Mouse (Mus musculus) hindbrain, embryonic 15.5 days (tissue): ENCODE measurements around the gene Fbxo24. TPM values are rescaled to one million over a fixed set of nuclear protein-coding genes. Genes with fewer than 3 reads are reported as not detected.

Experiments used
- ATAC-seq: fragments of 200-750 bp; cut with Nextera tagmentation; 2 replicates; pipeline ENCODE4 v1.8.0; 2017; ENCODE audit warnings: low read depth, moderate number of reproducible peaks, moderate TSS enrichment; ENCODE audit not compliant: low FRiP score
- H3K27ac ChIP-seq: fragments of 300-500 bp; sonication (generic); replicated peaks from 2 replicates; pipeline ENCODE4 v1.5.1; 2015; ENCODE audit warnings: mild to moderate bottlenecking, inconsistent platforms
- H3K27me3 ChIP-seq: fragments of 300-500 bp; sonication (generic); 2 replicates; pipeline ENCODE4 v1.6.1; 2015; ENCODE audit warnings: control low read depth, inconsistent platforms
- H3K36me3 ChIP-seq: fragments of 300-500 bp; sonication (generic); 2 replicates; pipeline ENCODE4 v1.6.1; 2015; ENCODE audit warnings: control low read depth, inconsistent platforms
- H3K4me1 ChIP-seq: fragments of 300-500 bp; sonication (generic); replicated peaks from 2 replicates; pipeline ENCODE4 v1.6.1; 2015; ENCODE audit warnings: control low read depth, inconsistent platforms
- H3K4me2 ChIP-seq: fragments of 300-500 bp; sonication (generic); 2 replicates; pipeline ENCODE4 v1.6.1; 2015; ENCODE audit warnings: moderate library complexity, mild to moderate bottlenecking, inconsistent platforms
- H3K4me3 ChIP-seq: fragments of 300-500 bp; sonication (generic); 2 replicates; pipeline ENCODE4 v1.5.1; 2015; ENCODE audit warnings: mild to moderate bottlenecking, inconsistent platforms
- H3K9ac ChIP-seq: fragments of 300-500 bp; sonication (generic); 2 replicates; pipeline ENCODE4 v1.6.1; 2015; ENCODE audit warnings: inconsistent platforms
- H3K9me3 ChIP-seq: fragments of 300-500 bp; sonication (generic); 2 replicates; pipeline ENCODE4 v1.6.1; 2016; ENCODE audit warnings: control low read depth, inconsistent platforms
- WGBS: fragments of 180-500 bp; shearing (Covaris S2); methylation state at CpG from one replicate; pipeline ENCODE4 v1.1.7; 2015; 5-methylcytosine and 5-hydroxymethylcytosine counted together
- polyA plus RNA-seq: library from polyadenylated mRNA; unstranded; fragments of >200 nt; fragmentation: Nextera tagmentation; extraction: Ambion mirVana; gene quantifications from 2 replicates; pipeline ENCODE4 v1.2.1, GENCODE M21; 2015

Fbxo24 gene
- polyA plus RNA-seq, 1 experiment from 2014 or later = 0.31 TPM

DNA sequence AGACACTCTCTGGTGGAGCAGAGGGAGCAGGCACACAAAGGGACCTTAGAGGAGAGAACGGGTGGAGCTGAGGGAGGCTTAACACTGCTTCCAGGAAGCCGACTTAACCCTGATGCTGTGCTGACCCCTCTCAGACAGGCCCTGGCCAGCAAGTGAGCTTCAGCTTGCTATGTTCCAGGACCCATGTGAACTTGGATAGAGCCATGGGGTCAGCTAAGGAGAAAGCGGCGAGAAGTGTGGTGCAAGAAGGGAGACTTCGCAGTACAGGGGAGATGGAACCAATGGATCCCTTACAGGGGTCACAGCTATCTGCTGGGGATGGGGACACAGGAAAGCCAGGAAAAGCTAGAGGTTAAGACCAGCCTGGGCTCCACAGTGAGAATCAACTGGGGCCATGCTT, 15.7 kb downstream of the Fbxo24 start:
- H3K4me3 ChIP-seq = no peak overlapping the region
- no peaks in the 10 kb centered on the region for H3K9me3 ChIP-seq
- no peak overlapping the region for H3K9ac ChIP-seq
- no peak overlapping the region for H3K27ac ChIP-seq
- ATAC-seq = no peak
- peaks cover 10% of the 10 kb centered on the region for H3K27me3 ChIP-seq
- peaks cover 8% of the 10 kb centered on the region for H3K4me1 ChIP-seq
- H3K36me3 ChIP-seq = no peaks in the 10 kb centered on the region
- H3K4me2 ChIP-seq = no peak overlapping the region
- 77% methylated on average over 5 of the region's 5 CpGs for WGBS

DNA sequence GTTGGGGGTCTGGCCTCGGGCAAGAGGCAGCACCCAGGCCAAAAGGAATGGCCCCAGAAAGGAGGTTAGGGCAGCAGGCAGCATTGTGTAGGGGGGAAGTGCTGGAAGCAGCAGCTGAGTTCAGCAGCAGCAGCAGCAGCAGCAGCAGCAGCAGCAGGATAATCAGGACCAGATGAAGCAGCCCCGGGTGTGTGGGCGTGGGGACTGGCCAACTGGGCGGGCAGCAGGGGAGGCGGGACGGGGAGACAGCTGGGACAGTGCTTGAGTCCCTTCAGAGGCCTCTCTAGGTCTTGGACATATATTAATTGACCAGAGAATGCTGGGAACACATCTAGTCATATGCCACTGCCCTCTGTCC, 17.6 kb downstream of the Fbxo24 start:
- Histone ChIP-seq H3K27me3 (peaks cover 18% of the 10 kb centered on the region), H3K4me3 (no peak overlapping the region), H3K36me3 (no peaks in the 10 kb centered on the region), H3K9ac (no peak overlapping the region), H3K9me3 (no peaks in the 10 kb centered on the region), H3K4me2 (no peak overlapping the region), H3K27ac (peak overlapping the region; percentile 36; the same call in 1 of the 2 replicates), H3K4me1 (peaks cover 12% of the 10 kb centered on the region)
- no peak for ATAC-seq
- 26% methylated on average over 6 of the region's 6 CpGs for WGBS

DNA sequence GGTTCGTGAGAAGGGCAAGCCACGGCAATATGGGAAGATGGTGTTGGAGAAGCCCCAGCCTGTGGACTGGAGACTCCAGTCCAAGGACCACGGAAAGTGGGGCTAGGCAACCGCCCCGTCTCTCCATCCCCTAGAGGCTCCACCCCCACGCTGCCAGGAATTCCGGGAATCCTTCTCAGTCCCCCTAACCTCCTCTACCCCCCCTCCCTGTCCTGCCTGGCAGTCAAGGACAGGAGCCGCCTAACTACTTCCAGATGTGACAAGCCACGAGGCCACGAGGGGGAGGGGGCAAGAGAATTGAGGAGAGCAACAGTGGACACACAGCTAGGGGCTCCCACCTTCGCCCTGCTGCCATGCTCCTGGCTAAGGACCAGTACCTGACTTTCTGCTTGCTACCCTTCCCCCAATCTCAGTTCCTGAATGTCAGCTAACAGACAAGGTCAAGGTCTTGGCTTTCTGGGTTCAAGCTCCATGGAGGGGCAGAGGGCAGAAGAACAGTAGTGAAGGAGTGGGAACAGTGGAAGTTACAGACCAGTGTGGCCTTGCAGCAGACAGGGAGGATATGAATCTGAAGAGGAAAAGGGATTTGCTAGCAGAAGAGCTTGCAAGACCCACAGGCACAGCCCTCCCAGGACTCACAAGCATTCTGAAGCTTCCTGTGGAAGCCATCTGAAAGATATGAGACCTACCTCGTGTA, 18.1 kb downstream of the Fbxo24 start:
- Histone ChIP-seq H3K27ac (peak overlapping the region; percentile 36; the same call in 1 of the 2 replicates), H3K36me3 (no peaks in the 10 kb centered on the region), H3K4me1 (peaks cover 12% of the 10 kb centered on the region), H3K4me3 (no peak overlapping the region), H3K27me3 (peaks cover 18% of the 10 kb centered on the region), H3K9ac (no peak overlapping the region), H3K9me3 (no peaks in the 10 kb centered on the region), H3K4me2 (no peak overlapping the region)
- ATAC-seq = no peak
- 13% methylated on average over 12 of the region's 12 CpGs for WGBS

DNA sequence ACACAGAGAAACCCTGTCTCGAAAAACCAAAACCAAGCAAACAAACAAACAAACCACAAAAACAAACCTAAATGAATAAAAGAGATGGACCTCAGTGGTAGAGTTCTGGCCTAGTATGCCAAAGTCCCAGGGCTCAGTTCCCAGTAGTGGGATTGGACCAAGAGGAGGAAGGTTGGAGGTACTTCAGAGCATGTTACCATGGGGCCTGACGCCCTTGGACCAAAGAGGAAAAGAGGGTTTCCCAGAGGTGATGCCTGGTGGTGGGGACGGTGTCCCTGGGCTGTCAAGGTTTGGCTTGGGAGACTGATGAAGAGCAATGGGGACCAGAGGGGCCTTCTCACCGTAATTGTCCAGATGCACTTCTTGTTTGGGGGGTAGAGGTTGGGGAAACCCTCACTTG, 18.7 kb downstream of the Fbxo24 start:
- peaks cover 18% of the 10 kb centered on the region for H3K27me3 ChIP-seq
- ATAC-seq = no peak
- no peak overlapping the region for H3K9ac ChIP-seq
- H3K4me1 ChIP-seq = peaks cover 12% of the 10 kb centered on the region
- H3K27ac ChIP-seq = no peak overlapping the region
- no peaks in the 10 kb centered on the region for H3K36me3 ChIP-seq
- WGBS = 85% methylated on average over 4 of the region's 4 CpGs
- H3K9me3 ChIP-seq = no peaks in the 10 kb centered on the region
- no peak overlapping the region for H3K4me3 ChIP-seq
- H3K4me2 ChIP-seq = no peak overlapping the region

DNA sequence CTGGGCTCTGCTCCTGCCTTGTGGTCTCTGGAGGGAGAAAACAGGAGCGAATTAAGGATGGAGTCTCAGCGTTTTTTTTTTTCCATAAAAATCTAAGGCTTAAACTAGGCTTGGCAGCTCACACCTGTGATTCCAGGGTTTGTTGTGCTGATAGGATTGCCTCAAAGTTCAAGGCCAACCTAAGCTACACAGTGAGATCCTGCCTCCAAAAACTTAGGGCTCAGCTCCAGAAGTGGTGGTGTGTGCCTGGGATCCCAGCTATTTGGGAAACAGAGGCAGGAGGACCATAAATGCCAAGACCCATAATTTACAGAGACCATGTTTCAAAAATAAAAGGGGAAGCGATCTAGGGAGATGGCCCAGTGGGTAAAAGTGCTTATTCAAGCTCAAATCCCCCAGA, 19.5 kb downstream of the Fbxo24 start:
- WGBS = 66% methylated on average over 3 of the region's 3 CpGs
- H3K4me2 ChIP-seq = no peak overlapping the region
- no peaks in the 10 kb centered on the region for H3K9me3 ChIP-seq
- H3K4me1 ChIP-seq = peaks cover 12% of the 10 kb centered on the region
- H3K27me3 ChIP-seq = peaks cover 18% of the 10 kb centered on the region
- H3K27ac ChIP-seq = no peak overlapping the region
- no peaks in the 10 kb centered on the region for H3K36me3 ChIP-seq
- ATAC-seq = no peak
- H3K9ac ChIP-seq = no peak overlapping the region
- H3K4me3 ChIP-seq = no peak overlapping the region

DNA sequence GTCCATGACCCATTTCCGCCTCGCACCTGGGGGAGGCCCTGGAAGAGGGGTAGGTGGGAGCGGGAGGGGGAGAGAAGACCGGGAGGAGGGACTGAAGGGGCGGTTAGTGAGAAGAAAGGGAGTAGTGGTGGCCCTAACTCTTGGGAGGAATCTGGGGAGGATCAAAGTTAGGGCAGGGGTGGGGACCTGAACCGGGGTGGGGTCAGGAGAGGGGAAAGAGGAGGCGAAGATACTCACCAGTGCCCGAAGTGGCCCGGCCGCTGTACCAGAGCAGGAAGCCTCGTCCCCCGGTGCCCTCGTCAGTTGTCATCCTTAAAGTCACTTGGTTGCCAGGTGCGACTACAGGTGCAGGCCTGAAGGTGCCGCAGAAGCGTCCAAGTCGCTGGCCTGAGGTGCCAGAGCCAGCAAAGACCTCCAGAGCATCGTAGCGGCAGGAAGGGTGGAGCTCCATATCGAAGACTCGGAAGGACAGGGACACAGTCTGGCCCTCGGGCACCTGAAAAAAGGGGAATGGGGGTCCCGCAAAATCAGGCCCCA, 20.1 kb downstream of the Fbxo24 start:
- ATAC-seq = no peak
- no peaks in the 10 kb centered on the region for H3K9me3 ChIP-seq
- H3K9ac ChIP-seq = 0 out of 2 replicates have a peak overlapping the region, but pooled peaks have one; percentile 4
- 20% methylated on average over 22 of the region's 23 CpGs for WGBS
- H3K4me3 ChIP-seq = peak overlapping the region; percentile 12; the same call in 1 of the 2 replicates
- peak overlapping the region; percentile 37 for H3K4me2 ChIP-seq
- no peak overlapping the region for H3K27ac ChIP-seq
- H3K36me3 ChIP-seq = no peaks in the 10 kb centered on the region
- H3K27me3 ChIP-seq = peaks cover 18% of the 10 kb centered on the region
- H3K4me1 ChIP-seq = peaks cover 12% of the 10 kb centered on the region

DNA sequence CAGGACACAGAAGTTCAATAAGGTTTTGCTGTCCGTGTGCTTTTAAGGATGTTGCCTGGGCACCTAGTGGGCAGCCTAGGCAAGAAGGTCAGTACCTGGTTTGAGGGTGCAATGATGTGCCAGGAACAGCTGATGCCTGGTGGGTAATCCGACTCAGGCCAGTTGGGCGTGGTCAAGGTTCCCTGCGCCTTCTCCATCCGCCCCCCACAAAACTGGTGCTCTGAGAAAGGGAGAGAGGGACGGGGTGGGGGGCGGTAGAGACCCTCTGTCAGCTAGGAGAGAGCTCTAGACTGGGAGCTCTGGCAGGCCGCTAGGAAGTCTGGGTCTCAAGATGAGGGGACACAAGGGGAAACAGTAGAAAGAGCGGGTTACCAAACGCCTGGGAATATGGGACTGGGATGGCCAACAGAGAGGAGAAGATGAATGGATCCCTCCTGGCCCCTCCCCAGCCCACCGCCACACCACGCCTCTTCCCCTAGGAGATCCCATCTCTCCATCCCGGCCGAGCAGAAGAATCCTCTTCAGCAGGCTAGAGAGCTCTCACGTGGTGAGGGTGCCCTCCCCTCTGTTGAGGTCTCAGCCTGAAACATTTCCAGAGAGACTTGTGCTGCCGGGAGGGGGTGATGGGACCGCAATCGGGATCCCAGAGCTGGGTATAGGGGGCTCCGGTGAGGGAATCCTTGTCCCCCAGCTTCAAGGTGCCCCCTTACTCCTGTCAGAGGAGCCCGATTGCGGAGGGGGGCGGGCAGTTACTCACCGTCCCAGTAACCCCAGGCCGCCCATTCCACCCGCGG, 20.7 kb downstream of the Fbxo24 start:
- 14% methylated on average over 26 of the region's 26 CpGs for WGBS
- no peaks in the 10 kb centered on the region for H3K9me3 ChIP-seq
- peak overlapping the region; percentile 37 for H3K4me2 ChIP-seq
- H3K9ac ChIP-seq = 0 out of 2 replicates have a peak overlapping the region, but pooled peaks have one; percentile 4
- peaks cover 18% of the 10 kb centered on the region for H3K27me3 ChIP-seq
- no peak; the same call in 1 of the 2 replicates for ATAC-seq
- no peak overlapping the region for H3K27ac ChIP-seq
- no peaks in the 10 kb centered on the region for H3K36me3 ChIP-seq
- peak overlapping the region; percentile 12; the same call in 1 of the 2 replicates for H3K4me3 ChIP-seq
- peaks cover 12% of the 10 kb centered on the region for H3K4me1 ChIP-seq

DNA sequence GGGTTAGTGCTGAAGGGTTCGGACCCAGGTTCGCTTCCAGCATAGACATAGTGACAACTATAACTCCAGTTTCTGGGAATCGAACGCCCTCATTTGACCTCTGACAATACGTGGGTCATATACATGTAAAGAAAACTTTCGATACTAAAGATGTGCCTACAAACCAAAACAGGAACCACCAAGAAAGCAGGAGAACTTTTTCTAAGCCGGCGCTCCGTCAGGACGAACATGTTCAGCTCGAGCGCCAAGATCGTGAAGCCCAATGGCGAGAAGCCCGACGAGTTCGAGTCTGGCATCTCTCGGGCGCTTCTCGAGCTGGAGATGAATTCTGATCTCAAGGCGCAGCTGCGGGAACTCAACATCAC, 27.5 kb downstream of the Fbxo24 start:
- H3K27me3 ChIP-seq = no peaks in the 10 kb centered on the region
- peak overlapping the region; percentile 97 for H3K4me2 ChIP-seq
- no peaks in the 10 kb centered on the region for H3K9me3 ChIP-seq
- under 1% methylated on average over 22 of the region's 22 CpGs for WGBS
- peak overlapping the region; percentile 32 for H3K9ac ChIP-seq
- 0 out of 2 replicates have a peak overlapping the region, but pooled peaks have one; percentile 7 for H3K27ac ChIP-seq
- H3K36me3 ChIP-seq = no peaks in the 10 kb centered on the region
- H3K4me3 ChIP-seq = peak overlapping the region; percentile 87
- ATAC-seq = no peak
- peaks cover 27% of the 10 kb centered on the region for H3K4me1 ChIP-seq

DNA sequence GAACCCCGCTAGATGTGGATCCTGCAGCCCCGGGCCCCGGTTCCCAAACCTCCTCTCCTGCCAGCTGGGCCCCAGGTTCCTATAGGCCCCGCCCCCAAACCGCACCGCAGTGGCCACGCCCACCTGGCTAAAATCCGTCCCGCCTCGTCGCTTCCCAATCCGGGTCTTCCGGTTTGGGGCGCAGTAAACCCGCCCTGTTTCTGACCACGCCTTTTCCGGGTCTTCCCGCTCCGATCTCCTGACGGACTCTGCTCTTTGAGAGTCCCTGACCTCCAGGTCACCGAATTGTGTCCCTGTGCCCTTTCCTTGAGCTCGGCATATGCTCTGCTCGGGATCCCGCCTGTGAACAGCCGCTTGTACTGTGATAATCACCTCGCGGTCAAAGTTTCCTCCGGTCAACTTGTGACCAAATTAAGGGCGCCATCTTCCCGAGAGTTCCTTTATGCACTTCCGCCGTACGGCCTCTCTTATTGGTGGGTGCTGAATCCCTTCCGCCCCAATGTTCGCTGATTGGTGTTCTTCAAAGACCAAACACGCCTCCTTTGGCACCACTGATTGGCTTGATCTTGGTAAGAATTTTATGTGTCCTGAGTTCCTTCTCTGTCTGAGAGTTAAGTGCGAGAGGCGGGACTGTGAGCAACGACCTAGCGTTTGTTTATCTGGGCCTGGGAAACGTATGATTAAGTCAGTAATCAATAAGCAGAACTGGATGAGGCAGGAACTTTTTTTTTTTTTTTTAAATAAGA, 28.0 kb downstream of the Fbxo24 start, which contains the start of gene Mospd3:
Gene Mospd3, minus strand, starts transcription at position 440 of the 746 bp plus-strand sequence.
- Histone ChIP-seq H3K4me2 (peak within 1 kb of the TSS; percentile 97), H3K36me3 (no peaks in the 10 kb centered on the region), H3K9me3 (no peaks in the 10 kb centered on the region), H3K27me3 (no peaks in the 10 kb centered on the region), H3K9ac (peak within 1 kb of the TSS; percentile 91), H3K4me3 (peak within 1 kb of the TSS; percentile 87), H3K27ac (peak within 1 kb of the TSS; percentile 89), H3K4me1 (peaks cover 27% of the 10 kb centered on the region)
- peak; percentile 96 for ATAC-seq
- under 1% methylated on average over 41 of the region's 41 CpGs for WGBS

DNA sequence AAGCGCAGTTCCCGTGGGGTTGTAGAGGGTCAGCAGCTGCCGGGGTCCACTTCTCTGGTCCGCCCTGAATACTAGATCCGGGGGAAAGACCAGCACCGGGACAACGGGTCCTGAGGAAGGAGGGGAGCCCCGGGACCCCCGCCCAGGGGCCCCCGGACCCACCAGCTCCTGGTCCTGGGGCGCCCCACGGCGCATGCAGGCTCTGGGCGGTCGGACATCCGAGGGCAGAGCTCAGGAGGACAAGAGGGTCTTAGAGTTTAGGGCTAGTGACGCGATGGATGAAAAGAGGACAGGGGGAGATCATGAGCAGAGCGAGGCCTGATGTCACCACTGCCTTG, 28.6 kb downstream of the Fbxo24 start:
- H3K9ac ChIP-seq = peak overlapping the region; percentile 91
- H3K27me3 ChIP-seq = no peaks in the 10 kb centered on the region
- peak overlapping the region; percentile 97 for H3K4me2 ChIP-seq
- H3K27ac ChIP-seq = peak overlapping the region; percentile 89
- WGBS = 2% methylated on average over 19 of the region's 19 CpGs
- no peaks in the 10 kb centered on the region for H3K9me3 ChIP-seq
- ATAC-seq = no peak
- H3K4me3 ChIP-seq = peak overlapping the region; percentile 87
- no peaks in the 10 kb centered on the region for H3K36me3 ChIP-seq
- H3K4me1 ChIP-seq = peaks cover 27% of the 10 kb centered on the region

DNA sequence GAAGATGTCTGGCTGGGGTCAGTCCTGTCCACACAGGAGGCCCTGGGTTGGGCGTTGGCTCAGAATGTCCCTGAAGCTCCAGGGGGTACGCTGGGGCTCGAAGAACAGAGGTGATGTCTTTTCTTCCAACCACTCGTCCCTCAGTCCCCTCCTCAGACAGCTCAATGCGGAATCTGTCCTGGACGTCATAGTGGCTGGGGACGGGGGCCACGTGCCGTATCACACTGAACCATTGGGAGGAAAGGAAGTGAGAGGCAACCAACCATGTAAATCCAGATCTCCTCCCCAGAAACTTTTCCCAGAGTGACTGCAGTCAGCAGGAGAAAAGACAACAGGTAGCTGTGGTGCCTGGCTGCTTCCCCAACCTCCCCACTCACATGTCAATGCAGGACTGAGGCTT, 29.2 kb downstream of the Fbxo24 start:
- Histone ChIP-seq H3K4me1 (peaks cover 27% of the 10 kb centered on the region), H3K9me3 (no peaks in the 10 kb centered on the region), H3K36me3 (no peaks in the 10 kb centered on the region), H3K27ac (no peak overlapping the region; the same call in 1 of the 2 replicates), H3K4me2 (peak overlapping the region; percentile 97), H3K4me3 (peak overlapping the region; percentile 87), H3K27me3 (no peaks in the 10 kb centered on the region), H3K9ac (peak overlapping the region; percentile 91)
- 70% methylated on average over 9 of the region's 9 CpGs for WGBS
- no peak for ATAC-seq
